26 mouse cellular contexts compared by ENCODE assay signal in genomic region chr6:83363075-83363474, GRCm38 (mm10). TPM values are rescaled to one million over a fixed set of nuclear protein-coding genes. Genes with fewer than 3 reads are reported as not detected.
DNase-seq lines count a peak whose midpoint lies in the region; ATAC-seq and TF ChIP-seq lines count a peak whose summit lies in the region.
"Had no signal": no experiment of that assay in that cellular context is flagged by ENCODE, and none has a peak within 500 bp of the region (broad histone marks: within the 10 kb centered on the region; RNA-seq: fewer than 3 reads in every experiment).

No protein-coding gene starts in this region.

- peak; percentile 59 for DNase-seq in cerebellum, adult 11-12 months
- DNase-seq in cerebellum, postnatal 4 days (ENCODE audit: low spot score in 2 of 2): no peak
- peak; percentile 55 to 59 for DNase-seq in cerebellum, adult 2 months
- no peak for DNase-seq in cerebellum, postnatal 36 days
- DNase-seq in cerebellum, postnatal 14 days: peak; percentile 48 to 50
- DNase-seq in cerebellum, adult 8-10 months: no peak
- DNase-seq in frontal cortex, postnatal 25 days (ENCODE audit: low spot score in 2 of 2): no peak
- DNase-seq: adrenal gland, adult 8-10 months; adrenal gland, postnatal 14 days; adrenal gland, postnatal 36 days; B cell, adult 2 months; embryo, embryonic 11 days; gastrocnemius, adult 2 months; gastrocnemius, postnatal 10 days had no signal

- H3K27me3 ChIP-seq in cerebellum, adult 2 months (ENCODE audit: control insufficient read depth, insufficient read depth, low read length): no peaks in the 10 kb centered on the region
- H3K27me3 ChIP-seq: CH12.LX; embryonic facial prominence, embryonic 13.5 days; embryonic facial prominence, embryonic 15.5 days; forebrain, embryonic 12.5 days; Patski had no signal

- no peak overlapping the region for H3K27ac ChIP-seq in cerebellum, adult 2 months (ENCODE audit: insufficient read depth, low read length)
- H3K27ac ChIP-seq: embryonic facial prominence, embryonic 13.5 days; embryonic facial prominence, embryonic 15.5 days; forebrain, embryonic 10.5 days; forebrain, embryonic 12.5 days; gastrocnemius, adult 2 months had no signal

- WGBS in cerebellum, adult 2 months: 56% methylated on average over 12 of the region's 12 CpGs

- H3K4me1 ChIP-seq in cerebellum, adult 2 months (ENCODE audit: control insufficient read depth, insufficient read depth, low read length): no peaks in the 10 kb centered on the region; the same call in 1 of the 2 replicates
- H3K4me1 ChIP-seq: embryonic facial prominence, embryonic 13.5 days; embryonic facial prominence, embryonic 15.5 days; forebrain, embryonic 12.5 days had no signal

- TF ChIP-seq POLR2A in cerebellum, adult 2 months (IDR thresholded peaks at IDR 0.05; ENCODE audit: borderline replicate concordance, insufficient read depth, low read length): no peak

- no peak overlapping the region for H3K4me3 ChIP-seq in cerebellum, adult 2 months (replicated peaks; ENCODE audit: insufficient read depth, low read depth, low read length)
- H3K4me3 ChIP-seq: embryonic facial prominence, embryonic 13.5 days; embryonic facial prominence, embryonic 15.5 days; erythroblast, embryonic 14.5 days; forebrain, embryonic 10.5 days; forebrain, embryonic 12.5 days; gastrocnemius, adult 2 months had no signal

- TF ChIP-seq CTCF in cerebellum, adult 2 months (IDR thresholded peaks at IDR 0.05; ENCODE audit: borderline replicate concordance, insufficient read depth, low read depth, low read length): no peak

- peak; percentile 16 for ATAC-seq in frontal cortex, adult (ENCODE audit: low TSS enrichment)
- ATAC-seq: activated CD4-positive, CD25-positive, alpha-beta regulatory T cell, adult 4 months; CD4-positive, CD25-positive, alpha-beta regulatory T cell, adult 4 months; forebrain, embryonic 14.5 days; forebrain, embryonic 16.5 days; Patski had no signal

RNA-seq across cellular contexts. Expression of gene Bola3, which starts 14.1 kb away (rescaled TPM):
- 87.1 and 90.2 TPM in 2 replicates for polyA plus RNA-seq in cerebellum, adult 2 months (2012; rRNA removed)

RNA-seq across cellular contexts. Expression of gene Mob1a, which starts 37.3 kb away (rescaled TPM):
- polyA plus RNA-seq in cerebellum, adult 2 months (2012; rRNA removed): 16.0 and 16.3 TPM in 2 replicates

RNA-seq across cellular contexts. Expression of gene Mthfd2, which starts 37.4 kb away (rescaled TPM):
- polyA plus RNA-seq in cerebellum, adult 2 months (2012; rRNA removed): 13.6 and 15.4 TPM in 2 replicates

Comparison
In these comparisons a context has a peak if more than half of its experiments do, and no peak if none do; other contexts are left out.
1. DNase-seq: peak in cerebellum, adult 11-12 months (single experiment), cerebellum, adult 2 months (2 of 2) and cerebellum, postnatal 14 days (2 of 2); none in cerebellum, postnatal 4 days (0 of 2), cerebellum, postnatal 36 days (0 of 2), cerebellum, adult 8-10 months (single experiment) and frontal cortex, postnatal 25 days (0 of 2).